Mouse (Mus musculus): ENCODE measurements around the gene Me3. TPM values are rescaled to one million over a fixed set of nuclear protein-coding genes. Genes with fewer than 3 reads are reported as not detected.

Gene Me3
- polyA plus RNA-seq, 1 experiment from 2014 or later = 3.2 TPM

DNA sequence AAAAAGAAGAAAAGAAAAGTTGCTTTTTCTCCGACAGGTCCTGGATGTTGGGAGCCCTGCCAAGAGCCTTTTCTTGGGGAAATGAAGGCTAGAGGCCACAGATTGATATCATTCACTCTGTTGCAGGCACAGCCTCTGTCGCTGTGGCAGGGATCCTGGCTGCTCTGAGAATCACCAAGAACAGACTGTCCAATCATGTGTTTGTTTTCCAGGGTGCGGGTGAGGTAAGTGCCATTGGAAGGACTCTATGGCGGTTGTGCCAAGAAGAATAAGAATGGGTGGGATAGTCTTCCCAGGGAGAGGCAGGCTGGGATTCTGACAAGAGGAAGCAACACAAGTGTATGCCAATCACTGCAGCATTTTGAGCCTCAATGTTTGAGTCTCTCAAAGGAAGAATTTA lies 213.5 kb downstream of the Me3 start:
- WGBS = 49% methylated on average over 4 of the region's 4 CpGs
- peak; percentile 56 for ATAC-seq
- no peaks in the 10 kb centered on the region for H3K27me3 ChIP-seq (replicated peaks; ENCODE audit: insufficient read depth, low read length)

DNA sequence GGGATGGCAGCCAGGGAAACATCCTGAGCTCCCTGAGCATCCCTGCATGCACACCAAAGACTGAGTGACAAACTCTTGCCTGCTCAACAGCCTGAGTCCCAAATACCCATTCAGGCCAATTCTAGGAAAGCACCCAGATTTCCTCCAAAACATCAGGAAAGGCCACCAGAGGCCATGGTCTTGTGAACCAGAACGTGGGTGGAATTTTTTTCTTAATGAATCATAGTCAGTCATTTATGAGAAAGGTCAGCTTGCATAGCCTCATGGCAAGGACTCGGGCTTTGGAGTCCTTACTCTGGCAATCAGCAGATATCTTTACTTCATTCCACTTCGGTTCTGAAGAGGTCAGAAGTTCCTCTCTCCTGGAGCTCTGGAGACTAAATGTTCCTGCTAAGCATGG lies 218.3 kb downstream of the Me3 start:
- H3K4me3 ChIP-seq (ENCODE audit: low read depth, low read length) = no peak overlapping the region
- no peak overlapping the region for H3K4me2 ChIP-seq (replicated peaks; ENCODE audit: low read depth, low read length)
- H3K27me3 ChIP-seq (replicated peaks; ENCODE audit: insufficient read depth, low read length) = no peaks in the 10 kb centered on the region
- ATAC-seq (no peak), DNase-seq (ENCODE audit: low spot score) (no peak)
- no peak overlapping the region for H3K27ac ChIP-seq (ENCODE audit: low read length)
- no peak for TF ChIP-seq CTCF (IDR thresholded peaks at IDR 0.05)
- no peak for TF ChIP-seq EP300 (IDR thresholded peaks at IDR 0.05)
- 54% methylated on average over 3 of the region's 3 CpGs for WGBS
- H3K9me3 ChIP-seq (ENCODE audit: low read length) = no peaks in the 10 kb centered on the region
- no peak overlapping the region for H3K9ac ChIP-seq (replicated peaks; ENCODE audit: low read depth)
- no peaks in the 10 kb centered on the region for H3K4me1 ChIP-seq (ENCODE audit: insufficient read depth, low read depth, low read length)
- no peaks in the 10 kb centered on the region for H3K36me3 ChIP-seq (ENCODE audit: insufficient read depth, low read length)

More for the DNA sequence above, 213.5 kb downstream of the Me3 start:
- Histone ChIP-seq H3K36me3 (ENCODE audit: insufficient read depth, low read length) (no peaks in the 10 kb centered on the region), H3K27ac (ENCODE audit: low read length) (no peak overlapping the region), H3K4me2 (replicated peaks; ENCODE audit: low read depth, low read length) (no peak overlapping the region), H3K4me1 (ENCODE audit: insufficient read depth, low read depth, low read length) (no peaks in the 10 kb centered on the region), H3K9me3 (ENCODE audit: low read length) (no peaks in the 10 kb centered on the region), H3K4me3 (ENCODE audit: low read depth, low read length) (no peak overlapping the region), H3K9ac (replicated peaks; ENCODE audit: low read depth) (no peak overlapping the region)
- no peak for DNase-seq (ENCODE audit: low spot score)
- TF ChIP-seq CTCF (IDR thresholded peaks at IDR 0.05) (no peak), EP300 (IDR thresholded peaks at IDR 0.05) (no peak)

DNA sequence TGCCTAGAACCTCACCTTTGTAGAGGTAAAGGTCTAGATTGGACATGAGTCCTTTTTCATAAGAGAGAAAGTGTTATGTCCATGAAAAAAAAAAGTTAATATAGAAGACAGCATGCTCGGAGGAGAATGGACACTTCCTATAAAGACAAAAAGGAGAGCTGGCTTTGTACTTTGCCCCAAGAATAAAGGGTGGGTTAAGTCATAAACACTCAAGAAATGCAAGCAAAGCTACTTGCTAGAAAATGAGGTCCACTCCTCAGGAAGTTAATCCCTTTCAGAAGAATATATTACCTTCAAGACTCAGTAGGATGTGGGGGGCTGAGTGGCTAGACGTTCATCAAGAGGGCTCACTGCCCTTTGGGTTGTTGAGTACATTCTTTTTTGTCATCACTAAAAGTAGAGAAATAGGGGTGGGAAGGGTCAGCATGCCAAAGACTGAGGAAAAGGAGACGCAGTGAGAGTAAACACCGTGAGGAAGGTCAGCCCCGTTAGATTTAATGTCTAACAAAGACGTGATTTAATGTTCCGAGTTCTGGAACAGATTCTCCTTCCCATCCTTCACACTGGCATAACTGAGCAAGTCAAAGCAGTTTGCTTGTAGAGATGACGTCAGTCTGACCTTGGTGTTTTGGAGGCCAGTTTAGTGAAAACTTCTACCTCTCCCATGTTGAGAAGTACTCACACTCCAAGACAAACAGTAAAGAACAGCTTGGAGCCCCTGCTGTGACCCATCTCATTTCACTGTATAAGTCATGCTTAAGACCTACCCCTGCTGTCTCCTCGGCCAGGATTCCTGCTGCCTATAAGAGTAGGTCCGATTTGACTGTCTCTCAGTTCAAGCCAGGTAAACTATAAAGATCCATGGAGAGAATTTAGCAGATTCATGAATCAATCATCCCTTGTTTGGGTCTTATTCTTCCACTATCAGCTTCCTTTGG lies 220.2 kb downstream of the Me3 start:
- Histone ChIP-seq H3K36me3 (ENCODE audit: insufficient read depth, low read length) (no peaks in the 10 kb centered on the region), H3K27me3 (replicated peaks; ENCODE audit: insufficient read depth, low read length) (no peaks in the 10 kb centered on the region), H3K4me2 (replicated peaks; ENCODE audit: low read depth, low read length) (no peak overlapping the region), H3K9ac (replicated peaks; ENCODE audit: low read depth) (no peak overlapping the region), H3K27ac (ENCODE audit: low read length) (no peak overlapping the region), H3K4me3 (ENCODE audit: low read depth, low read length) (no peak overlapping the region), H3K9me3 (ENCODE audit: low read length) (no peaks in the 10 kb centered on the region), H3K4me1 (ENCODE audit: insufficient read depth, low read depth, low read length) (no peaks in the 10 kb centered on the region)
- DNase-seq (ENCODE audit: low spot score) (no peak), ATAC-seq (no peak)
- TF ChIP-seq EP300 (IDR thresholded peaks at IDR 0.05) = no peak
- no peak for TF ChIP-seq CTCF (IDR thresholded peaks at IDR 0.05)
- 59% methylated on average over 10 of the region's 10 CpGs for WGBS

DNA sequence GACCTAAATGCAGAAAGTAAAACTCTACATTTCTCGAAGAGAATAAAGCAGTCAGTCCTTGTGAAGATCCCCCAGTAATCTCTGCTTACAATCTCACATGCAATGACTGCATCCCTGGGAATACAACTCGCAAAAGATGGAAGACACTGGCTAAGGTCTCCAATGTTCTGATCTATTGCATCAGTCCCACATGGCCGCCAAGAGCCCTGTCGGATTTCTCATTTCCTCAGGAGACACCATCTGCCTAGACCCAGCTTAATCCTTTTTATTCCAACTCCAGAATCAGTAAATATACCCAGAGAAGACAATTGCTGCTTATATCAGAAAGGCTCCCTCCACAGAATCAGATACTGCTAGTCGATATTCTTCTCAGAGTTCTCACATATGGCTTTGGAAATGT lies 220.9 kb downstream of the Me3 start:
- no peak for ATAC-seq
- no peak for TF ChIP-seq EP300 (IDR thresholded peaks at IDR 0.05)
- no peak for TF ChIP-seq CTCF (IDR thresholded peaks at IDR 0.05)
- H3K4me2 ChIP-seq (replicated peaks; ENCODE audit: low read depth, low read length) = no peak overlapping the region
- H3K4me3 ChIP-seq (ENCODE audit: low read depth, low read length) = no peak overlapping the region
- H3K27ac ChIP-seq (ENCODE audit: low read length) = no peak overlapping the region
- no peak overlapping the region for H3K9ac ChIP-seq (replicated peaks; ENCODE audit: low read depth)
- 84% methylated on average over 5 of the region's 5 CpGs for WGBS
- no peaks in the 10 kb centered on the region for H3K27me3 ChIP-seq (replicated peaks; ENCODE audit: insufficient read depth, low read length)
- no peaks in the 10 kb centered on the region for H3K9me3 ChIP-seq (ENCODE audit: low read length)
- no peaks in the 10 kb centered on the region for H3K4me1 ChIP-seq (ENCODE audit: insufficient read depth, low read depth, low read length)
- H3K36me3 ChIP-seq (ENCODE audit: insufficient read depth, low read length) = no peaks in the 10 kb centered on the region
- DNase-seq (ENCODE audit: low spot score) = no peak

DNA sequence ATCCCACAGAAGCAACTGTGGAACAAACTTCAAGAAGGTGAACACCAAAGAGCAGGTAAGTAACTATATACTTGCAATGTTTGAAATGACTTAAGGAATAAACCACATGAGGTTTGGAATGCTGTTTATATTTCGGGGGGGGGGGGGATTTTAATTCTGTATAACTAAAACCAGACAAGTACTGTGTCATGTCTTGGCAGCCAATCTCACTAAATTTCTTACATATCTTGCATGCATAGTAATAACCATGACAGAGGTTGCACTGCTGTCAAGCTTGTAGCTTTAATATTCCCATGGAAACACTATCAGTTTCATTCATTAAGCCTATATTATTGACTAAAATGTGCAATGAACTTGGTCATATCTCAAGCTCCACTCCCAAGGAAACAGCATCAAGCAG lies 223.0 kb downstream of the Me3 start:
- Histone ChIP-seq H3K9ac (replicated peaks; ENCODE audit: low read depth) (no peak overlapping the region), H3K4me1 (ENCODE audit: insufficient read depth, low read depth, low read length) (no peaks in the 10 kb centered on the region), H3K4me2 (replicated peaks; ENCODE audit: low read depth, low read length) (no peak overlapping the region), H3K36me3 (ENCODE audit: insufficient read depth, low read length) (no peaks in the 10 kb centered on the region), H3K4me3 (ENCODE audit: low read depth, low read length) (no peak overlapping the region), H3K27ac (ENCODE audit: low read length) (no peak overlapping the region), H3K9me3 (ENCODE audit: low read length) (no peaks in the 10 kb centered on the region), H3K27me3 (replicated peaks; ENCODE audit: insufficient read depth, low read length) (no peaks in the 10 kb centered on the region)
- DNase-seq (ENCODE audit: low spot score) (no peak), ATAC-seq (no peak)
- TF ChIP-seq CTCF (IDR thresholded peaks at IDR 0.05) = no peak
- TF ChIP-seq EP300 (IDR thresholded peaks at IDR 0.05) = no peak
- WGBS = 68% methylated on average over 1 of the region's 1 CpGs

DNA sequence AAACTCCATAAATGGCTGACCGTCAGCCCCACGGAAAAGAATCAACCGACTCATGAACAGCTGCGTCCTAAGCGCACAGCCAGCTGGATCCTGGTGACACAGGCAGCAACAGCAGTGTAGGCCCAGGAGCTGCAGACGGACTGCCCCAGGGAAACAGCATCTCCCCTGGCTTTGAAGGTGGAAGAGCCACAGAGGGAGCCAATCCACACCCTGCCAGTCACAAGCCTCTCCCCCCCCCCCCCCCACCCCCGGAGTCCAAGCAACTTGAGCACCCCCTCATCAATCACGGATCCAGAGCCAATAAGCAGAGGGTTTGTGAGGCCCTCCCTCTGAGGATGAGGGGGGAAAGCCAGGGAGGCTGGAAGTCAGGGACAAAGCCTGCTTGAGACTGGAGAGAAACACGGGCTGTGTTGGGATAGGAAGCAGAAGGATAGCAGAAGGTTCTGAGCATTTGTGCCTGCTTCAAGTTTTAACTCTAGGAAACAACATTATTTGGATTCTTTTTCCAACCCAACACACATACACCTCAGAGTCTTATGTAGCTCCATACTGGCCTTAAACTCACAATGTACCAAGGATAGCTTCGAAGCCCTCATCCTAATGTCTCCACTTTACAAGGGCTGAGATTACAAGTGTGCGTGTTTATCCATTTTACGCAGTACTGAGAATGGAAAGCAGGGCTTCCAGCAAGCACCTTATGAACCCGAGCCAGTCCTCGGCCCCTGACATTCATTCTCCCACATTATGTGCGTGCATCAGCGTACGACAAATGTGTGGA lies 224.4 kb downstream of the Me3 start:
- no peak overlapping the region for H3K4me3 ChIP-seq (ENCODE audit: low read depth, low read length)
- no peaks in the 10 kb centered on the region for H3K4me1 ChIP-seq (ENCODE audit: insufficient read depth, low read depth, low read length)
- no peaks in the 10 kb centered on the region for H3K9me3 ChIP-seq (ENCODE audit: low read length)
- no peak overlapping the region for H3K4me2 ChIP-seq (replicated peaks; ENCODE audit: low read depth, low read length)
- no peak overlapping the region for H3K9ac ChIP-seq (replicated peaks; ENCODE audit: low read depth)
- H3K27me3 ChIP-seq (replicated peaks; ENCODE audit: insufficient read depth, low read length) = no peaks in the 10 kb centered on the region
- WGBS = 55% methylated on average over 16 of the region's 17 CpGs
- no peaks in the 10 kb centered on the region for H3K36me3 ChIP-seq (ENCODE audit: insufficient read depth, low read length)
- DNase-seq (ENCODE audit: low spot score) (no peak), ATAC-seq (no peak)
- TF ChIP-seq EP300 (IDR thresholded peaks at IDR 0.05) (no peak), CTCF (IDR thresholded peaks at IDR 0.05) (no peak)
- no peak overlapping the region for H3K27ac ChIP-seq (ENCODE audit: low read length)

All from lung, postnatal 0 days (tissue).